Mouse (Mus musculus): Measurements from ENCODE around the gene Strip1. TPM values are rescaled to one million over a fixed set of nuclear protein-coding genes. Genes with fewer than 3 reads are reported as not detected.
A peak's percentile ranks its signal among the peaks of the same experiment; 100 is the strongest.

Strip1 gene
- polyA plus RNA-seq, 1 experiment: 36.0 TPM

GRCm38 (mm10) chr3:107595938-107596461, 35.5 kb downstream of the Strip1 start:
- Histone ChIP-seq H3K4me1 (ENCODE audit: control insufficient read depth, insufficient read depth, low read length) (no peaks in the 10 kb centered on the region; the same call in 1 of the 2 replicates), H3K27ac (ENCODE audit: control insufficient read depth, insufficient read depth, low read depth, low read length, poor library complexity) (no peak overlapping the region), H3K4me3 (replicated peaks; ENCODE audit: control insufficient read depth, low read depth, low read length) (no peak overlapping the region)
- TF ChIP-seq POLR2A (IDR thresholded peaks at IDR 0.05; ENCODE audit: borderline replicate concordance, control insufficient read depth, low read depth, low read length): no peak
- TF ChIP-seq CTCF (IDR thresholded peaks at IDR 0.05; ENCODE audit: control insufficient read depth, insufficient read depth, low read length): no peak
- 5% methylated on average over 34 of the region's 34 CpGs for WGBS

DNA sequence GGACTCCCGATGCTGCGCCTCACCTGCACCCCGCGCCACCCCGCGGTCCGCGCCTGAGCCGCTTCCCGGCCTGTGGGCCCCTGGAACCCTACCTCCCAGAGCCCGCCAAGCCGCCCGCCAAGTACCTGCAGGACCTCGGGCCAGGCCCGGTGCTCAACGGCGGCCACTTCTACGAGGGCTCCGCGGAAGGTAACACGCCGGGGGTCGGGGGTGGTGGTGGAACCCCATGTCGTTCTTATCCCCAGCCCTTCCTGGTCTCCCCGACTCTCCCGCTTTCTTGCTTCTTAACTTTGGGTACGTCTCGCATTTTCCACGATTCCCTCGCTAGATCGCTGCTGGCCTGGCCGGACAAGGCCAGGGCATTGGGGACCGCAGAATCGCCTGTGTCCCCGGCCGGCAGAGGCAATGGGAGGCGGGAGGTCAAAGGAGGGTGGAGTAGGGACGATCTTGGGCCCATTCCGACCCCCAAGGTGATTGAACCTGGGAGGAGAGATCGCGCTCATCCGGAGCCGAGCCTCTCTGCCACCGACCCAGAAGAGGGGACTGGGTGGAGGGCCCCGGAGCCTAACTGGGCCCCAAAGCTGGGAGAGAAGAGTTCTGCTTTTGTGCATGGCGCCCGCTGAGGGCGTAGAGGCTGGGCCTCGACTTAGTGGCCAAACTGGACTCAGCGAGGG, 36.1 kb downstream of the Strip1 start:
- H3K27ac ChIP-seq (ENCODE audit: control insufficient read depth, insufficient read depth, low read depth, low read length, poor library complexity): peak overlapping the region; percentile 15; the same call in 1 of the 2 replicates
- no peak for TF ChIP-seq CTCF (IDR thresholded peaks at IDR 0.05; ENCODE audit: control insufficient read depth, insufficient read depth, low read length)
- no peak for TF ChIP-seq POLR2A (IDR thresholded peaks at IDR 0.05; ENCODE audit: borderline replicate concordance, control insufficient read depth, low read depth, low read length)
- WGBS: 1% methylated on average over 50 of the region's 50 CpGs
- no peak overlapping the region for H3K4me3 ChIP-seq (replicated peaks; ENCODE audit: control insufficient read depth, low read depth, low read length)
- no peaks in the 10 kb centered on the region; the same call in 1 of the 2 replicates for H3K4me1 ChIP-seq (ENCODE audit: control insufficient read depth, insufficient read depth, low read length)

DNA sequence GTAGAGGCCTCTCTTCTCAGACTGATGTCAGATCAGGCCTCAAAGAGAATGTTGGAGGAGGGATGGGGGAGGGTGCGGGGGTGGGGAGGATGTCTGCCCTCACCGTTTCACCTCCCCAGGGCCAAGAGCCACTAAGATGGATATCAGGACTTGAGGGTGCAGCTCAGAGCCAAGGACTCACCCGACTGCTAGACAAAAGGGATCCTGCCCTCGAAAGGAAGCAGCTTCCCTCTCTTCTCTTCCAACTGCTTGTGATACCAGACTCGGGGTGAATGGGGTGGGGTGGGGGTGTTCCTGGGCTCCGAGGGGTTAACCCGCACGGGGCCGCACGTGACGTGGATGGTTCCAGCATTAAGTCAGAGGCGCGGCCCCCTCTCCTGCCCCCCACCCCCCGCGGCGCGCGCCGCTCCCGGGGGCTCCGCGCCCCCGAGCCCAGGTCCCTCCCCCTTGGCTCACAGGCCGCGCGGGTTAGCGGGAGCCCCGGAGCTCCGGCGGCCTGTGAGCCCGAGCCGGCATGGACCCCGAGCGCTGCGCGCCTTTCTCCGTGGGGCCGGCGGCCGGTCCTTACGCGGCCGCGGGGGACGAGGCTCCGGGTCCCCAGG, 36.7 kb downstream of the Strip1 start, which contains the start of gene Alx3:
Gene Alx3 (plus strand): TSS at position 370 of the 602 bp plus-strand sequence.
- Histone ChIP-seq H3K4me3 (replicated peaks; ENCODE audit: control insufficient read depth, low read depth, low read length) (no peak within 1 kb of the TSS), H3K4me1 (ENCODE audit: control insufficient read depth, insufficient read depth, low read length) (no peaks in the 10 kb centered on the region; the same call in 1 of the 2 replicates), H3K27ac (ENCODE audit: control insufficient read depth, insufficient read depth, low read depth, low read length, poor library complexity) (peak within 1 kb of the TSS; percentile 15; the same call in 1 of the 2 replicates)
- no peak for TF ChIP-seq CTCF (IDR thresholded peaks at IDR 0.05; ENCODE audit: control insufficient read depth, insufficient read depth, low read length)
- TF ChIP-seq POLR2A (IDR thresholded peaks at IDR 0.05; ENCODE audit: borderline replicate concordance, control insufficient read depth, low read depth, low read length): no peak
- WGBS: 2% methylated on average over 43 of the region's 46 CpGs

- Histone ChIP-seq H3K4me1 (ENCODE audit: control insufficient read depth, insufficient read depth, low read length) (no peaks in the 10 kb centered on the region; the same call in 1 of the 2 replicates), H3K27ac (ENCODE audit: control insufficient read depth, insufficient read depth, low read depth, low read length, poor library complexity) (no peak overlapping the region), H3K4me3 (replicated peaks; ENCODE audit: control insufficient read depth, low read depth, low read length) (no peak overlapping the region)
- TF ChIP-seq CTCF (IDR thresholded peaks at IDR 0.05; ENCODE audit: control insufficient read depth, insufficient read depth, low read length): no peak
- 15% methylated on average over 2 of the region's 2 CpGs for WGBS
Observed at GRCm38 (mm10) chr3:107593632-107594031, 37.9 kb downstream of the Strip1 start.

DNA sequence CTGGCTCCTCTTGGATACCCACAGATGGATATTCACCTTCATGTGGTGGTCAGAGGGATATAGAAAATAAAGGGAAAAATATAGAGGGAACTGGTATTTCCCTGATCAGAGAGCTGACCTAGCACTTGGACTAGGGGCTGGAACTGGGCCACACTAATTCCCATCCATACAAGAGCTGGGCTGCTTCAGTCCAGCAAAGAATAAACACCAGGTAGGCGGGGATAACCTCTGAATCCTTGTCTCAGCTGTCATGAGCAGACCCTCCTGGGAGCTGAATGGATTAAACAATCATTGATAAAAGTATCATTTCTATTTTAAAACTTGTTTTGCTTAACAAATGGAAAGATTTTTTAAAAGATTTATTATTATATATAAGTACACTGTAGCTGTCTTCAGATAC, 39.9 kb downstream of the Strip1 start:
- no peak overlapping the region for H3K4me3 ChIP-seq (replicated peaks; ENCODE audit: control insufficient read depth, low read depth, low read length)
- WGBS: 68% methylated on average over 1 of the region's 1 CpGs
- no peaks in the 10 kb centered on the region; the same call in 1 of the 2 replicates for H3K4me1 ChIP-seq (ENCODE audit: control insufficient read depth, insufficient read depth, low read length)
- no peak overlapping the region for H3K27ac ChIP-seq (ENCODE audit: control insufficient read depth, insufficient read depth, low read depth, low read length, poor library complexity)
- no peak for TF ChIP-seq CTCF (IDR thresholded peaks at IDR 0.05; ENCODE audit: control insufficient read depth, insufficient read depth, low read length)
- no peak for TF ChIP-seq POLR2A (IDR thresholded peaks at IDR 0.05; ENCODE audit: borderline replicate concordance, control insufficient read depth, low read depth, low read length)

DNA sequence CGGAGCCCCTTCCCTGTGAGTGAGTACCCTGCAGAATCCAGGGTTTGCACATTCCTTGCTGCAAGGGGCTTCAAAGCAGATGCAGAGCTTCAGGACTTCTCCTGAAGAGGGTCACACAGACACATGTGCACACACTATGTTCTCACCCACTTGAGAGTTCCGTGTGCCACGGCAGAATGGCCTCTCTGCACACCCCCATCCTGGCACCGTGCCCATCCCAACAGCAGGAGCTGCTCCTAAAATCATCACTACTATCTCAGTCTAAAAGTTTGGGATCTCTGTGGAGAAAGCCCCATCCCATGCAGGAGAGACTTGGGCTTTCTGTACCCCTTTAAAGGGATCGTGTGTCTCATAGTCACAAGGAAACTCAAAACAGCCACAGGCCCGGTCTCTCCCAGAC, 45.0 kb downstream of the Strip1 start:
- TF ChIP-seq POLR2A (IDR thresholded peaks at IDR 0.05; ENCODE audit: borderline replicate concordance, control insufficient read depth, low read depth, low read length) (no peak), CTCF (IDR thresholded peaks at IDR 0.05; ENCODE audit: control insufficient read depth, insufficient read depth, low read length) (no peak)
- no peak overlapping the region for H3K27ac ChIP-seq (ENCODE audit: control insufficient read depth, insufficient read depth, low read depth, low read length, poor library complexity)
- no peaks in the 10 kb centered on the region for H3K4me1 ChIP-seq (ENCODE audit: control insufficient read depth, insufficient read depth, low read length)
- WGBS: 72% methylated on average over 6 of the region's 6 CpGs
- H3K4me3 ChIP-seq (replicated peaks; ENCODE audit: control insufficient read depth, low read depth, low read length): no peak overlapping the region

DNA sequence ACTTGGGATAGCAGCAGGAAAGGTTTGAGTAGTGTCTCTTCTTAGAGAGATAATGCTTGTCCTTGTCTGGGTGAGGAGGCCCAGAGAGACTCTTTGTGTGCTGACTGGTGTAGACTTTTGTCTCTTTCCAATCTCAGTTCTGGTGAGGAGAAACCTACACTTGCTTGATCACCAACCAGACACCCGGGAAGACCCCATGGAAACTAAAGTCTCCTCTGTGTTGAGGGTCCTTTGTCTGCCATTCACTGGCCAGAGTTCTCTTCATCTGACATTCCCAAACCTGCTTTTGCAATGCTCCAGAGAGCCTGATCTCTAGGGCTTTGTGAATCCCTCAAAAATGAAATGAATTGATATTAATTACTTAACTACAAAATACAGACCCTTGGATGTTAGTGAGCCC, 47.6 kb downstream of the Strip1 start:
- 21% methylated on average over 1 of the region's 1 CpGs for WGBS
- H3K27ac ChIP-seq (ENCODE audit: control insufficient read depth, insufficient read depth, low read depth, low read length, poor library complexity): no peak overlapping the region
- TF ChIP-seq POLR2A (IDR thresholded peaks at IDR 0.05; ENCODE audit: borderline replicate concordance, control insufficient read depth, low read depth, low read length) (no peak), CTCF (IDR thresholded peaks at IDR 0.05; ENCODE audit: control insufficient read depth, insufficient read depth, low read length) (no peak)
- no peak overlapping the region for H3K4me3 ChIP-seq (replicated peaks; ENCODE audit: control insufficient read depth, low read depth, low read length)
- no peaks in the 10 kb centered on the region for H3K4me1 ChIP-seq (ENCODE audit: control insufficient read depth, insufficient read depth, low read length)

GRCm38 (mm10) chr3:107582875-107583767, 48.4 kb downstream of the Strip1 start:
- WGBS: 5% methylated on average over 65 of the region's 65 CpGs
- TF ChIP-seq CTCF (IDR thresholded peaks at IDR 0.05; ENCODE audit: control insufficient read depth, insufficient read depth, low read length) (no peak), POLR2A (IDR thresholded peaks at IDR 0.05; ENCODE audit: borderline replicate concordance, control insufficient read depth, low read depth, low read length) (no peak)
- no peak overlapping the region for H3K4me3 ChIP-seq (replicated peaks; ENCODE audit: control insufficient read depth, low read depth, low read length)
- H3K27ac ChIP-seq (ENCODE audit: control insufficient read depth, insufficient read depth, low read depth, low read length, poor library complexity): no peak overlapping the region
- H3K4me1 ChIP-seq (ENCODE audit: control insufficient read depth, insufficient read depth, low read length): no peaks in the 10 kb centered on the region

Data from bone marrow, adult 2 months (tissue).